Mouse (Mus musculus) olfactory bulb, adult 2 months (tissue): ENCODE measurements at regions not wholly inside any gene's neighbourhood (a gene's known extent, or its start where the extent isn't known, plus 50 kb on each side); places are given as distances from the start of the nearest gene placed in this dataset.

Experiments used
- CTCF ChIP-seq: fragments of 200-500 bp; IDR thresholded peaks from 2 replicates; pipeline ENCODE4 v1.5.1; 2012; ENCODE audit warnings: low read depth, mild to moderate bottlenecking, low read length, moderate library complexity; ENCODE audit not compliant: insufficient read depth
- POLR2A ChIP-seq: fragments of 200-500 bp; IDR thresholded peaks from 2 replicates; pipeline ENCODE4 v1.6.1; 2012; ENCODE audit warnings: mild to moderate bottlenecking, low read depth, low read length, moderate library complexity; ENCODE audit not compliant: insufficient read depth

GRCm38 (mm10) chr5:111656436-111656835, 77.3 kb upstream of the Gm26897 start:
- TF ChIP-seq POLR2A (no peak), CTCF (no peak)
